Mouse (Mus musculus): ENCODE data around the gene Msx2.

GRCm38 (mm10) chr13:53470437-53471151 is 2.3 kb downstream of the Msx2 start:
- TF ChIP-seq POLR2A (IDR thresholded peaks at IDR 0.05; ENCODE audit: control insufficient read depth, extremely low read depth, insufficient read depth, low read length, poor library complexity) (no peak), CTCF (IDR thresholded peaks at IDR 0.05; ENCODE audit: borderline replicate concordance, control insufficient read depth, extremely low read depth, insufficient read depth, low read length, poor library complexity) (no peak)
